Mouse (Mus musculus) natural killer cell, adult 2 months (primary cell): ENCODE data around the gene Tpst1.

Source experiments
- DNase-seq, 2 experiments: peaks; one replicate each; pipeline ENCODE4 v3.0.0; 2022; ENCODE audit warnings: low spot score in 2 of 2

Tpst1 gene

DNA sequence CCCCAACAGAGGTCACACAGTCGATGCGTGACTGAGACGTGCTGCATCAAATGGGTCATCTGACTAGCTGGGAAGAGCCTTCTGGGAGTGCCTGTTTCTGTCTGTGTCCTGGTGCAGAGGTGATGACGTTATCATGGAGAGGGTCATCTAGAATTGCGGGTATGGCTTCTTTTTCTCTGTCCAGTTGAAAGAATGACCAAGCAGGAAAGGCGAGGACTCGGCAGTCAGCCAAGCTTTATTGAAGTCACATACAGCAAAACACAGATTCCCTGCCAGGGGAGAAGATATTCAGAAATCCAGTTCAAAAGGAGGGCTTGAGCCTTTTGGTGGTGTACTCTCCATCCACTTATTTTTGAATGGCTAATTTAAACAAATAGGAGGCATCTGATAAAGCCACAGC is 70.0 kb downstream of the Tpst1 start:
- DNase-seq, result no peak

GRCm38 (mm10) chr5:130143977-130144333 is 70.8 kb downstream of the Tpst1 start:
- no peak for DNase-seq

- DNase-seq, result peak; percentile 93 to 94
Measured at GRCm38 (mm10) chr5:130144334-130145312, 71.5 kb downstream of the Tpst1 start, which contains the start of gene Kctd7. Kctd7 (plus strand) TSS chr5:130144861.

GRCm38 (mm10) chr5:130145961-130146360 is 72.8 kb downstream of the Tpst1 start:
- no peak for DNase-seq

DNA sequence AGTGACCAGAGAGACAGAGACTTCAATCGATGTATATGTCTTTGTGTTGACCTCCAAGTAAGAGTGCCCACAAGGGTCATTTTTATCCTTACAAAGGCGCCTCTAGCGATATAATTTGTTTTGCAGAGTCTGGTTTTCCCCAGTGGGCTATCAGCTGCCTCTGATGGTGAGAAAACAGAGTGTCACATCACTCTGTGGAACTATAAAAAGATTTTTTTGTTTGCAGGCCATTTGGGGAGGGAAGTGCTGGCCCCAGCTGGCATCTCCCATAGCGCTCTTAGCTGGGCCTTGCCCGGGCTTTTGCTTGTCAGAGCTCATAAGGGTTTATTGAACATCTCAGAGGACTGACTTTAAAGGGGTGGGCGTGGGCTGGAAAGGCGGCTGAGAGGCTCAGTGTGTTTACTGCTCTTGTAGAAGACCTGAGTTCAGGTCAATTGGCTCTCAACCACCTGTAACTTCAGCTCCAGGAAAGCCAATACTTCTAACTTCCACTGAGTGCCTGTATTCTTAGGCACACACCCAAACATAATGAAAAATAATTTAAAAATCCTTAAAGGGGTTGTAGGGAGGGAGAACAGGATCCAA is 76.7 kb downstream of the Tpst1 start:
- DNase-seq, result no peak

- no peak for DNase-seq
Measured at GRCm38 (mm10) chr5:130154286-130154685, 81.2 kb downstream of the Tpst1 start.

GRCm38 (mm10) chr5:130158545-130158944 is 85.4 kb downstream of the Tpst1 start:
- DNase-seq, result no peak

- peak in 1 of 2 experiments; percentile 26 for DNase-seq
Measured at GRCm38 (mm10) chr5:130159761-130160201, 86.7 kb downstream of the Tpst1 start.

DNA sequence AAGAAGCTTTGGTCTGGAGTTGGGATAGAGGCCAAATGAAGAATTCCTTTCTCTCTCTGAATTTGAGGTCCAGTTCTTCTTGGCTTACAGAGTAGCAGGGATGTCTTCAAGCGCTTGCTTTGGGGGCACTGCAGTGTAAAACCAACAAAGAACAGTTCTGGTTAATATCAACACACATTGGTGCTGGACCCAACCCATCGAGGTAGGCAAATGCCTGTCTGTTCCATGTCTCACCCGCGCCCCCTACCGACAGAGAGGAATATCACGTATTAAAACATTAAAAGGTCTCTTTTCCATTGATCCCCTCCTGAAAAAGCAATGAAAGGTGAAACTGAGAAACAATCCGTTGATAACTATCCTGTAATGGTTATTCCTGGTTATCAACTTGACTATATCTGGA is 90.5 kb downstream of the Tpst1 start:
- peak; percentile 67 to 81 for DNase-seq

DNA sequence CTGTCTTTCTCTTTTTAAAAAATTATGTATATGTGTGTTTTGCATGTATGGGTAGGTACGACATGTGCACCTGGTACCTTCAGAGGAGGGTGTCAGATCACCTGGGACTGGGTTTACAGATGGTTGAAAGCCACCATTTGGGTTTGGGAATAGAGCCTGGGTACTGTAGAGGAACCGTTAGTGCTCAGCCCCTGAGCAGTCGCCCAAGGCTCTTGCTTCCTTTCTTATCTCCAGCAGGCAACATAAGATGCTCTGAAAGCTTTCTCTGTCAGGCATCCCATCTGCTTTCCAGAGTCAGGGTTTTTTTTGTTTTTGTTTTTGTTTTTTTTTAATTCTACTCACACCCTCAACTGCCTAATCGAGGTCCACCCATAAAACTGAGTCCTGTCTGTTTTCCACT is 92.1 kb downstream of the Tpst1 start:
- DNase-seq, result no peak

DNA sequence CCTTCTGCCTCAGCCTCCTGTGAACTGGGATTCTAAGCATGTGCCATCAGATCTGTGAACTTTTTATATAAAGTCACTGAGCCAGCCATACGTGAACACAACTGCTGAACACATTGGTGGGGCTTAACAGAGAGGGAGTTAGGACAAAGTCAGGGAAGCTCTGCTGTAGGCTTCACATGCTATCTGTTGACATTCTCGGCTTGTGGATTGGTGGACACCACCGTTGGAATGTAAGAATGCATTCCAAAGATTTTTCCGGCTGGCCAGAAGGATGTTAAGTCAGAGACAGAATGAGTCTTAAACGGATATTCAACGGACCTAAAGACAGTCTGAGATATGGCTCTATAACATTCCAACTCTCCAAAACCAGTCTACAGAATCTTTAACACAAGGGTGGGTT is 96.0 kb downstream of the Tpst1 start:
- no peak for DNase-seq

DNA sequence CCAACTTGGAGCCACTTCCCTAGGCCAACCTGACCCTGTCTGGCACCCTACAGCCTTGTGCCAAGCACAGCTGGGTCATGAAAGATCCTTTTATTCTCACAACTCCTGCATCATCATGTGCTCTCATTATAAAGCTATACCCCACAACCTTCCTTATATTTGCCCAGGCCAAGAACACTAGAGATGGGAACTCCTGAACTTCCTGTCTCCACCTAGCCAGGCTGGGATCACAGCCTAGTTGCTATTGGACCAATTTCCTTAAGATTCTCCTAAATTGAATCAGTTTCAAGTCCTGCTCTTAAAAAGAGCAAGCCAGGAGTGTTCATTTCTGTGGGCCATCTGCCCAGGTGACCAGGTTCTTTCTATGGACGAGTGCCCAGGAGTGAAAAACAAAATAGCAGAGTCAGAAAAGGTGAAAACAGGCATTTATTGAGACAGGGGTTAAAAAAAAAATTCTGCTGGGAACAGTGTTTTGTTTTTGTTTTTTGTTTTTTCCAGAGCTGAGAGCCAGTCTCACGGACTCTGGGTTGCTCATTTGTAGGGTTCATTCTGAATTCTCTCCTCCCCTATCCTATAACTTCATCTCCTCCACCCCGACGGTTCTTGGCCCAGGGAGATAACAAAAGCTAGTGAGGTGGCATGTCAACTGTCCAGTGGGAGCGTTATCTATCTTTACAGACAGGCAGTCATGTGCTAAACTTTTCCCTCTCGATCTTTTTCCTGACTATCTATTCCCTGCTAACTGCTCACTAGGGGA is 97.7 kb downstream of the Tpst1 start:
- DNase-seq, result no peak

DNA sequence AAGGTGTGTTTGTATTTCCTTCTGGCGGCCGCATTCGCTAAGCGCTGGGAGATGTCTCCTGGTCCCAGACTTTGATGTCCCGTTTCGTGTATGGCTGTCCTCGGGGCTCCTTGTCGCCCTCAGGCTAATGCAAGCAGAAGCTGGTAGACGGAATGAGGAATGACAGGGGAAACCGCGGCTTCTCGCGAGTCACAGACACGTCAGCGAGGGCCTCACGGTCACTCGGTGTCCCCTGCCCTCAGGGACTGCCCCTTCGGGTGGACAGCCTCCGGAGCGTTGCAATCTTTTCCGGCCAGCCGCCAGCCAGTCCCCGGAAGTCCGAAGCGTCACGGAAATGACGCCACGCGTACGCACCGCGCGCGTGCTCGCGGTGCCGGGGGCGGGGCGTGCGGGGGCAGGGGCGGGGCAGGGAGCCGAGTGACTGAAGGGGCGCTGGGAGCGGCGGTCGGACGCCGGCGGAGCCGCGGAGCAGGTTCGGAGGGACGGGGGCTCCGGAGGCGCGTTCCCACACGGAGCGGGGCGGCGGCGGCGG is 98.4 kb downstream of the Tpst1 start, which contains the start of gene Rabgef1:
Gene Rabgef1, plus strand, starts transcription at position 376 of the 532 bp plus-strand sequence.
- peak; percentile 91 to 96 for DNase-seq

GRCm38 (mm10) chr5:130171956-130172601 is 99.0 kb downstream of the Tpst1 start:
- peak; percentile 45 to 58 for DNase-seq

DNA sequence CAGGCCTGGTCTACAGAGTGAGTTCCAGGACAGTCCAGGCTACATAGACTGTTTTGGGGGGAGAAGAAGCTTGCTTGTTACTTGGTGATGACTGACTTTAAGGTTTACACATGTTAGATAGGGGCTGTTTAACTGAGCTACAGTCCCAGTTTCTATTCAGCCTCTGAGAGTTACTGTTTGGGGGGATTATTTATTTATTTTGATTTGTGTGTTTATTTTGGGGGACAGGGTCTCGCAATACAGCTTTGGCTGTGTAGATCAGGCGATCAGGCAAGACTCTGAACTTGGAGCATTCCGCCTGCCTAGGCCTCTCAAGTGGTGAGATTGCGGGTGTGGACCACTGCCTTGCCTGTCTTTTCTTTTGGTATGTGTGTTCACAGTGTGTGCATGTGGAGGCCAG is 99.9 kb downstream of the Tpst1 start:
- no peak for DNase-seq

GRCm38 (mm10) chr5:130177871-130178270 is 104.7 kb downstream of the Tpst1 start:
- no peak for DNase-seq

- DNase-seq, result no peak
Measured at GRCm38 (mm10) chr5:130180362-130180761, 107.2 kb downstream of the Tpst1 start.

- DNase-seq, result no peak
Measured at GRCm38 (mm10) chr5:130181740-130182540, 108.8 kb downstream of the Tpst1 start.

DNA sequence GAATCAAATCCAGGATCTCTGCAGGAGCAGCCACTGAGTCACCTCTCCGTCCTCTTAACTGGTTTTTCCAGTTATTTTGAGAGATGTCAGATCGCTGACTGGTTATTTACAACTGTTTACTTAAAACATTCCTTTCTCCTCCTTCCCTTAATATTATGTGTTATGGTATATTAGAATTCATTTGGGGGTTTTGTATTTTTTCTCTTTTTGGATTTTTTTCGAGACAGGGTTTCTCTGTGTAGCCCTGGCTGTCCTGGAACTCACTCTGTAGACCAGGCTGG is 109.4 kb downstream of the Tpst1 start:
- DNase-seq, result no peak

- DNase-seq, result no peak
Measured at GRCm38 (mm10) chr5:130184193-130184856, 111.2 kb downstream of the Tpst1 start.
